Mouse (Mus musculus) heart, adult 2 months (tissue): ENCODE results near the gene Defb15. TPM values are rescaled to one million over a fixed set of nuclear protein-coding genes. Genes with fewer than 3 reads are reported as not detected.
"Not testable (repeated sequence)": the region's sequence is repeated elsewhere in the genome, so short reads cannot be mapped to it uniquely, and the experiment has no call there.

Source experiments
- DNase-seq, 2 experiments: peaks; one replicate each; pipeline ENCODE4 v3.0.0; 2021
- H3K27ac ChIP-seq: fragments of 200-600 bp; 2 replicates; pipeline ENCODE4 v1.8.1; 2022
- H3K27me3 ChIP-seq: fragments of 200-500 bp; 2 replicates; pipeline ENCODE4 v1.6.1; 2012; ENCODE audit warnings: mild to moderate bottlenecking, low read length, inconsistent platforms, mixed read lengths; ENCODE audit not compliant: control insufficient read depth, insufficient read depth
- H3K36me3 ChIP-seq: fragments of 200-500 bp; 2 replicates; pipeline ENCODE4 v1.6.1; 2012; ENCODE audit warnings: low read length, inconsistent platforms; ENCODE audit not compliant: control insufficient read depth, insufficient read depth
- H3K4me1 ChIP-seq: fragments of 200-500 bp; 2 replicates; pipeline ENCODE4 v1.6.1; 2011; ENCODE audit warnings: low read length; ENCODE audit not compliant: control insufficient read depth, insufficient read depth
- H3K4me3 ChIP-seq: fragments of 200-600 bp; 2 replicates; pipeline ENCODE4 v1.8.1; 2022
- H3K79me2 ChIP-seq: fragments of 200-500 bp; replicated peaks from 2 replicates; pipeline ENCODE4 v1.6.1; 2012; ENCODE audit warnings: mild to moderate bottlenecking, inconsistent platforms, low read length, moderate library complexity, mixed read lengths; ENCODE audit not compliant: control insufficient read depth, insufficient read depth
- H3K9ac ChIP-seq: fragments of 200-500 bp; 2 replicates; pipeline ENCODE4 v1.6.1; 2012; ENCODE audit warnings: low read depth, mild to moderate bottlenecking, control low read depth, inconsistent platforms, low read length, mixed read lengths
- CTCF ChIP-seq: fragments of 200-600 bp; IDR thresholded peaks from 2 replicates; pipeline ENCODE4 v1.8.1; 2022; ENCODE audit warnings: antibody characterized with exemption, mild to moderate bottlenecking, moderate library complexity
- EP300 ChIP-seq: fragments of 200-500 bp; IDR thresholded peaks from 2 replicates; pipeline ENCODE4 v1.6.1; 2011; ENCODE audit warnings: low read depth, low read length, control low read depth; ENCODE audit not compliant: insufficient read depth
- POLR2A ChIP-seq: fragments of 200-500 bp; IDR thresholded peaks from 2 replicates; pipeline ENCODE4 v1.6.1; 2011; ENCODE audit warnings: mild to moderate bottlenecking, low read depth, low read length, control low read depth; ENCODE audit not compliant: insufficient read depth
- WGBS: fragments of 180-500 bp; shearing (Covaris S2); methylation state at CpG from one replicate; pipeline ENCODE4 v1.1.7; 2018; 5-methylcytosine and 5-hydroxymethylcytosine counted together
- intact Hi-C: fragments of 180-260 bp; cut with DNase I; formaldehyde crosslinking; loops from one replicate; pipeline ENCODE4 v1.15.1; 2025
- polyA plus RNA-seq: library from polyadenylated mRNA; depleted of rRNA; stranded (reverse); fragments of >200 nt; gene quantifications from 2 replicates; pipeline ENCODE4 v1.2.3, GENCODE M21; 2012; rRNA removed
- total RNA-seq, 2 experiments: library from RNA; stranded (reverse); gene quantifications; 2 replicates each; pipeline ENCODE4 v1.2.3; 2021

Gene Defb15
- total and polyA plus RNA-seq, 3 experiments, result not detected

DNA sequence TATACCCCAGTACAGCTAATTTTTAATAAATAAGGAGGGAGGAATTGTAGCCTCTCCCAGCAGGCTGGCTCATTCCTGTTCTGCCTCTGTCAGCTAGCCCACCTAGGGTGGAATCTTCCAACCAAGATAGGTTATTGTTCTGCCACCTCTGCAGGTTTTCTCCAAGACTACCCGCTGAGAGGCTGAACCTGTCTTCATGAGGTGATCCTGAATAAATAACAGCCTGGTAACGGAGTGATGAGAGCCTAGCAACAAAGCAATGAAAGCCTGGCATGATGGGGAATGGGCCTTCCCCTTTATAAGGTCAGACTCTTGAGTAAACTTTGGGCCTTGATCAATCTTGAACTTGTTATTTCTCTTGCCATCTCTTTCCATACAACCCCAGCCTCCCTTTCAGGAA, 20.0 kb downstream of the Defb15 start:
- Histone ChIP-seq H3K4me3 (no peak overlapping the region), H3K79me2 (no peaks in the 10 kb centered on the region), H3K36me3 (no peaks in the 10 kb centered on the region), H3K27ac (no peak overlapping the region), H3K27me3 (no peaks in the 10 kb centered on the region), H3K4me1 (no peaks in the 10 kb centered on the region), H3K9ac (no peak overlapping the region)
- TF ChIP-seq EP300 (no peak), POLR2A (no peak), CTCF (no peak)
- intact Hi-C loops, result no loop called here
- DNase-seq, result no peak
- WGBS, result 33% methylated on average over 2 of the region's 2 CpGs

DNA sequence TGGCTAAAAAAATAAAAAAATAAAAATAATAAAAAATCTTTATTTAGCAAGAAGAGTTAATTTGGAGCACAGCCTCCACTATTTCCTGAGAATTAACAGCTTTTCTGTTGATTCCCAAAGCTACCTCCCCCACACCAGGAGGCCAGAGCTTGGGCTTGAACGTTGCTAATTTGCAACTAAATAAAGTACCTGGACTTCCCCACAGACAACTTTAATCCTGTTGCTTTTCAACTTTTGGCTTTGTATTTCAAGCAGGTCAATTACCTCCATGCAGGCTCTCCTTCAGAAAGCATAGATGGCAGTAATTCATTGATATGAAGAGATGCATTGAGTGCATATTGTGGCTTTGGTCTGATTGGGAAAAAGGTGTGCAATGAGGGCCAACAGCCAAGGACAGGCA, 20.6 kb downstream of the Defb15 start:
- WGBS, result 4% methylated on average over 1 of the region's 1 CpGs
- no peak for DNase-seq

DNA sequence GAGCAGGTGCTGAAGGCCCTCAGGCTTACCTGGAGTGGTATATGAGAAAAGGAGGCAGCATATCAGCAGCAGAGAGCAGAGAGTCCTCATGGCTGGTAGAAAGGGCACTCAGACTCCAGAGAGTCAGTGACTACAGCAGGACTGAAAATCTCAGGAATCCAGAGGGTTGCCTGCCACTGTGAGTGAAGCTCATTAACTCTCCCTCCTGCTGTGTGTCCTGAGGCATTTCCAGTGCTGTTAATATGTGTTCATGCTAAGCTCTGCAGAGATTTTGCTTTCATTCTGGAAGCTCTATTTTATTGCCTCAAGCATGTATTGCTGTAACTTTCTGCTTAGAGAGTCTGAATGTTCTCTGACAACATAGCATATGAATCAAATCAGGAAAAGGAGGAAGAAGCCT, 26.2 kb downstream of the Defb15 start, which contains the start of gene Defb11:
TSS of gene Defb11 (minus strand) at position 123 of the 400 bp plus-strand sequence.
- H3K36me3 ChIP-seq, DNase-seq, H3K27me3 ChIP-seq, H3K4me3 ChIP-seq, H3K4me1 ChIP-seq, intact Hi-C loops, H3K9ac ChIP-seq, H3K27ac ChIP-seq, H3K79me2 ChIP-seq: not testable (repeated sequence)

More for the DNA sequence above, 20.6 kb downstream of the Defb15 start:
- Histone ChIP-seq H3K27me3 (no peaks in the 10 kb centered on the region), H3K36me3 (no peaks in the 10 kb centered on the region), H3K4me3 (no peak overlapping the region), H3K79me2 (no peaks in the 10 kb centered on the region), H3K9ac (no peak overlapping the region), H3K27ac (no peak overlapping the region), H3K4me1 (no peaks in the 10 kb centered on the region)
- intact Hi-C loops, result no loop called here
- TF ChIP-seq POLR2A (no peak), CTCF (no peak), EP300 (no peak)

DNA sequence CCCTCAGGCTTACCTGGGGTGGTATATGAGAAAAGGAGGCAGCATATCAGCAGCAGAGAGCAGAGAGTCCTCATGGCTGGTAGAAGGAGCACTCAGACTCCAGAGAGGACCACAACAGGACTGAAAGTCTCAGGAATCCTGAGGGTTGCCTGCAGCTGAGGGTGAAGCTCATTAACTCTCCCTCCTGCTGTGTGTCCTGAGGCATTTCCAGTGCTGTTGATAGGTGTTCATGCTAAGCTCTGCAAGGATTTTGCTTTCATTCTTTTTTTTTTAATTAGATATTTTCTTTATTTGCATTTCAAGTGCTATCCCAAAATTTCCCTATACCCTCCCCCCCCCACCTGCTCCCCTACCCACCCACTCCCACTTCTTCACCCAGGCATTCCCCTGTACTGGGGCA, 47.2 kb downstream of the Defb15 start, which contains the start of gene Defb9:
TSS of gene Defb9 (minus strand) at position 101 of the 400 bp plus-strand sequence.
- H3K27ac ChIP-seq, H3K36me3 ChIP-seq, H3K27me3 ChIP-seq, H3K79me2 ChIP-seq, H3K4me1 ChIP-seq, H3K4me3 ChIP-seq, DNase-seq, H3K9ac ChIP-seq, intact Hi-C loops: not testable (repeated sequence)

Other genes with a start within 250 kb of the Defb15 start
- gene AY761184, start 229.1 kb downstream of the Defb15 start, total RNA-seq, result not detected
- not detected in 2 replicates for gene AY761184, start 229.1 kb downstream of the Defb15 start, polyA plus RNA-seq
- gene Defa24, start 198.2 kb downstream of the Defb15 start, total RNA-seq, result not detected
- not detected in 2 replicates for gene Defa24, start 198.2 kb downstream of the Defb15 start, polyA plus RNA-seq
- not detected for gene Defb50, start 109.2 kb downstream of the Defb15 start, total RNA-seq
- not detected in 2 replicates for gene Defb50, start 109.2 kb downstream of the Defb15 start, polyA plus RNA-seq
- not detected for gene Defb2, start 92.8 kb downstream of the Defb15 start, total RNA-seq
- gene Defb2, start 92.8 kb downstream of the Defb15 start, polyA plus RNA-seq, result not detected in 2 replicates
- not detected for gene Defb10, start 73.8 kb downstream of the Defb15 start, total RNA-seq
- gene Defb10, start 73.8 kb downstream of the Defb15 start, polyA plus RNA-seq, result not detected in 2 replicates
- gene Defb9, start 47.3 kb downstream of the Defb15 start, total RNA-seq, result not detected
- gene Defb9, start 47.3 kb downstream of the Defb15 start, polyA plus RNA-seq, result not detected in 2 replicates
- not detected for gene Defb11, start 26.3 kb downstream of the Defb15 start, total RNA-seq
- not detected in 2 replicates for gene Defb11, start 26.3 kb downstream of the Defb15 start, polyA plus RNA-seq
- gene Defb35, start 5.6 kb upstream of the Defb15 start, total RNA-seq, result not detected
- gene Defb35, start 5.6 kb upstream of the Defb15 start, polyA plus RNA-seq, result not detected in 2 replicates
- gene Defb13, start 14.1 kb upstream of the Defb15 start, total RNA-seq, result not detected
- not detected in 2 replicates for gene Defb13, start 14.1 kb upstream of the Defb15 start, polyA plus RNA-seq
- gene Fam90a1a, start 26.0 kb upstream of the Defb15 start, total RNA-seq, result not detected
- gene Fam90a1a, start 26.0 kb upstream of the Defb15 start, polyA plus RNA-seq, result not detected in 2 replicates
- gene Ccdc70, start 37.1 kb upstream of the Defb15 start, total RNA-seq, result not detected
- gene Ccdc70, start 37.1 kb upstream of the Defb15 start, polyA plus RNA-seq, result not detected in 2 replicates
- gene Atp7b, start 127.6 kb upstream of the Defb15 start, total RNA-seq, result under 1 TPM; 0.05 to 0.07 TPM
- 0.06 and 0.43 TPM in 2 replicates for gene Atp7b, start 127.6 kb upstream of the Defb15 start, polyA plus RNA-seq
- gene Alg11, start 128.0 kb upstream of the Defb15 start, total RNA-seq, result 1 to 10 TPM; 7.7 to 8.1 TPM
- gene Alg11, start 128.0 kb upstream of the Defb15 start, polyA plus RNA-seq, result 3.3 and 7.5 TPM in 2 replicates
- not detected for gene Nek5, start 192.3 kb upstream of the Defb15 start, total RNA-seq
- gene Nek5, start 192.3 kb upstream of the Defb15 start, polyA plus RNA-seq, result 0.12 and 0.23 TPM in 2 replicates
- gene Nek3, start 233.7 kb upstream of the Defb15 start, total RNA-seq, result 1 to 10 TPM; 1.4 to 2.1 TPM
- 1.00 and 1.9 TPM in 2 replicates for gene Nek3, start 233.7 kb upstream of the Defb15 start, polyA plus RNA-seq